Mouse (Mus musculus): ENCODE data around the gene Olfr616. TPM values are rescaled to one million over a fixed set of nuclear protein-coding genes. Genes with fewer than 3 reads are reported as not detected.
"Not testable (repeated sequence)": the region's sequence is repeated elsewhere in the genome, so short reads cannot be mapped to it uniquely, and the experiment has no call there.

The Olfr616 gene
- polyA plus RNA-seq (2016; fragmentation: Nextera tagmentation; extraction: Ambion mirVana): not detected in 2 replicates

DNA sequence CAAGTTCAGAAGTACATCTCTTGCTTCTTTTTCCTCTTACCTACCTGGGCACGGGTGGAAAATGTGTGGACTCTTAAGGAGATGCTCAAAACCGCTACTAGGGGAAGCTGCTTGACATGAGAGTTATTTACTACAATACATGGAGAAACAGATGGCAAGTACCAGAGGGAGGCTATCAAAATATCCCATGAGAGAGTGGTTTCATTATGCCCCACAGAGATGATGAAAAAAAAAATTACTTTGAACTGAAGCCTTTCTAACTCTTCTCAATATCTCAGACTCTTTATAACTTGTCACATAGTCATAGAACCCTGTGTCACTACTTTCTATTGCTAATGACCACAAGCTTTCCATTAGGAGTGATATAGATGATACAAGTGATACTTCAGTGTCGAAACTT lies at the start of gene Olfr616:
Gene Olfr616, minus strand, starts transcription at position 101 of the 400 bp plus-strand sequence.
- H3K27me3 ChIP-seq: no peaks in the 10 kb centered on the region
- H3K36me3 ChIP-seq: no peaks in the 10 kb centered on the region
- H3K9me3 ChIP-seq (replicated peaks): no peaks in the 10 kb centered on the region
- H3K9ac ChIP-seq: no peak within 1 kb of the TSS
- H3K4me3 ChIP-seq: no peak within 1 kb of the TSS
- no peak within 1 kb of the TSS for H3K27ac ChIP-seq
- WGBS: 80% methylated on average over 3 of the region's 3 CpGs
- ATAC-seq (ENCODE audit: low FRiP score): no peak
- H3K4me2 ChIP-seq (replicated peaks): no peak within 1 kb of the TSS
- no peaks in the 10 kb centered on the region for H3K4me1 ChIP-seq

DNA sequence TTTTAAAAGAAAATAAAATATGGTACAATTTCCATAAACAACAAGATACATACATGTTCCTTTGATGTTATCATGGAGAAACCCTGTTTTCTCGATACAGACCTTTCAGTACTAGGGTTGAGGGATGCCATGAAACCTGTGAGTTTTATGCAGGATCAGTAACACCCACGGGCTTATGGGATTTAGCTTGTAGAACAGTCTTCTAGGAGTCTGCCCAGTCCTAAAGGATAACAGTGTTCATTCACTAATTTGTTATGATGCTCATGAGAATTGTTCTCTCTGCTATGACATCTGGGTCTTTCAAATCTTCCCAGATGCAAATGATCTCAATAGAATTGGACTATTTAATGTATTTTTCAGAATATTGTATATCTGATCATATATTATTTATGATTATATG lies 43.5 kb upstream of the Olfr616 start, which contains the start of gene Olfr620:
Gene Olfr620, minus strand, starts transcription at position 101 of the 400 bp plus-strand sequence.
- H3K4me1 ChIP-seq: no peaks in the 10 kb centered on the region
- WGBS: 83% methylated on average over 2 of the region's 2 CpGs
- H3K27me3 ChIP-seq: no peaks in the 10 kb centered on the region
- H3K27ac ChIP-seq: no peak within 1 kb of the TSS
- H3K4me3 ChIP-seq: no peak within 1 kb of the TSS
- H3K36me3 ChIP-seq: no peaks in the 10 kb centered on the region
- H3K4me2 ChIP-seq (replicated peaks): no peak within 1 kb of the TSS
- H3K9me3 ChIP-seq (replicated peaks): no peaks in the 10 kb centered on the region
- H3K9ac ChIP-seq: no peak within 1 kb of the TSS
- ATAC-seq (ENCODE audit: low FRiP score): no peak

DNA sequence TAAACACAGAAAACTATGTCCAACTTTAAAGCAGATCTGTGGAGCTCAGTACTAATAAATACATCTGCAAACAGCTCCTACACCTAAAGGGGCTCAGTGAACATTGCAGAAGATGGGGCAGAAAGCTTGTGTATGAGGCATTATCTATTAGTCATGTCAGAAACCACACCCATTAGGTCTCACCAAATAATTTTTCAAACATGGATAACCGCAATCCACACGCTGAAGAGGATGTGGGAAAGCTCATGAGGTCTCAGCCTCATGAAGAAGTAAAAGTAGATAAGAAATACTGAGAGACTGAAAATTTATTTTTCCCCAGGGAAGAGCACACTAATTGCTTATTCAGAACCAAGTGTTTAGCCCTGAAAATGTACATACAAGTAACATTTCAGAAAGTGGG lies 38.5 kb upstream of the Olfr616 start:
- Histone ChIP-seq H3K9ac (no peak overlapping the region), H3K27me3 (no peaks in the 10 kb centered on the region), H3K4me2 (replicated peaks) (no peak overlapping the region), H3K4me1 (no peaks in the 10 kb centered on the region), H3K4me3 (no peak overlapping the region), H3K9me3 (replicated peaks) (no peaks in the 10 kb centered on the region), H3K27ac (no peak overlapping the region), H3K36me3 (no peaks in the 10 kb centered on the region)
- ATAC-seq (ENCODE audit: low FRiP score): no peak
- WGBS: 83% methylated on average over 2 of the region's 2 CpGs

DNA sequence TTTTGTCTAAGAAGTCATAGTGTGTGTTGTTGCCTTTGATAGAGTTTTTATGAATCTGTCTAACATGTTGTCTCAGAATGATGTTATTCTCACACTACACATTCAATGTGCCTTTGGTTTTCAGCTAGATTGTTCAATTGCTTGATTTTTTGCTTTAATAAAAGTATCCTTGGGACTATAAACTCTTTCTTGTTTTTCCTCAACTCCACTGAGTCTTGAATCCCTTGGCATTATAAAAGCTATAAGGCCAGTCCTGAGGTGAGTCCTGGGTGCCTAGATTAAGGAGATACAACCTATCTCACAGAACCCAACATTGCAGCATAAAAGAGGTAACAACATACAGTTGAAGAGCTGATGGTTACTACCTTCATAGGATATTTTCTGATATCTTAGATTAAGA lies 31.3 kb upstream of the Olfr616 start, which contains the start of gene Olfr619:
Gene Olfr619, plus strand, starts transcription at position 301 of the 400 bp plus-strand sequence.
- Histone ChIP-seq H3K36me3 (no peaks in the 10 kb centered on the region), H3K27ac (no peak within 1 kb of the TSS), H3K27me3 (no peaks in the 10 kb centered on the region), H3K9ac (no peak within 1 kb of the TSS), H3K4me1 (no peaks in the 10 kb centered on the region), H3K9me3 (replicated peaks) (no peaks in the 10 kb centered on the region), H3K4me3 (no peak within 1 kb of the TSS), H3K4me2 (replicated peaks) (no peak within 1 kb of the TSS)
- ATAC-seq (ENCODE audit: low FRiP score): no peak

DNA sequence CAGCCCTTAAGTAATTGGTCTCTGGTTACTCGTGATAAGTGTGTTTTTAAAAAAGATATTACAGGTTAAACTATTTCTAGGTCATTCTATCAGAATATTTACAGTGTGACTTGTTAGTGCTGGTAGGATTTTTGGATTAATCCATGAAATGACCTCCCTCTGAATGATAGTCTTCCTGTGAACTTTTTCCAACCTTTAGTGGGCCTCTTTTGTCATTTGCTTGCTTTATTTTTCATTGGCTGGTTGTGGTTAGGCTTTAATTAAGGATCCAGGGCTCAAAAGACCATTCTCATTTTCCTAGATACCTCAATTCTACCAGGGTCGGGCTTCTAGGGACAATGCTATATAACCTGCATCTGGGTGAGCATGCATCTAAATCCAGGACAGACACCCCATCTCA lies 20.9 kb upstream of the Olfr616 start, which contains the start of gene Olfr618:
Gene Olfr618, plus strand, starts transcription at position 301 of the 400 bp plus-strand sequence.
- Histone ChIP-seq H3K27ac (no peak within 1 kb of the TSS), H3K4me2 (replicated peaks) (no peak within 1 kb of the TSS), H3K4me3 (no peak within 1 kb of the TSS), H3K36me3 (no peaks in the 10 kb centered on the region), H3K4me1 (no peaks in the 10 kb centered on the region), H3K27me3 (no peaks in the 10 kb centered on the region), H3K9ac (no peak within 1 kb of the TSS), H3K9me3 (replicated peaks) (no peaks in the 10 kb centered on the region)
- ATAC-seq (ENCODE audit: low FRiP score): no peak
- 73% methylated on average over 2 of the region's 2 CpGs for WGBS

DNA sequence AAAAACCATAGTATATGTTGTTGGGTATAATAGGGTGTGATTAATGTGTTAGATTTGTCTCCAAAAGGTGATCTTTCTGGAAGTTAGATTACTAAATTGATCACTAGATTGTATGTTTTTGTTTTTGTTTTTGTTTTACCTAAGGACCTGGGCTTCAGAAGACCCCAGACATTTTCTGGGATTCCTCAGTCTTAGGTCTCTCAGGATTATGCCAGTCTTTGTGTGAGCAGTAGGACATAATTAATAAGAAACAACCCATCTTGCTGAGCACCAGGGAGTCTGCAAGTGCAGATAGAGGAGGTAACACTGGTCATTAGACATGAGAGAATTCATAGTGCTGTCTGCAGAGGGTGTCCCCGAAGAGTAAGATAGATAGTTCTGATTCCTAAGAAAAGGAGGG lies 3.8 kb upstream of the Olfr616 start, which contains the start of gene Olfr617:
Gene Olfr617, plus strand, starts transcription at position 301 of the 400 bp plus-strand sequence.
- Histone ChIP-seq H3K9ac (no peak within 1 kb of the TSS), H3K36me3 (no peaks in the 10 kb centered on the region), H3K4me2 (replicated peaks) (no peak within 1 kb of the TSS), H3K4me3 (no peak within 1 kb of the TSS), H3K27me3 (no peaks in the 10 kb centered on the region), H3K4me1 (no peaks in the 10 kb centered on the region), H3K27ac (no peak within 1 kb of the TSS), H3K9me3 (replicated peaks) (no peaks in the 10 kb centered on the region)
- ATAC-seq (ENCODE audit: low FRiP score): no peak
- WGBS: 91% methylated on average over 1 of the region's 1 CpGs

DNA sequence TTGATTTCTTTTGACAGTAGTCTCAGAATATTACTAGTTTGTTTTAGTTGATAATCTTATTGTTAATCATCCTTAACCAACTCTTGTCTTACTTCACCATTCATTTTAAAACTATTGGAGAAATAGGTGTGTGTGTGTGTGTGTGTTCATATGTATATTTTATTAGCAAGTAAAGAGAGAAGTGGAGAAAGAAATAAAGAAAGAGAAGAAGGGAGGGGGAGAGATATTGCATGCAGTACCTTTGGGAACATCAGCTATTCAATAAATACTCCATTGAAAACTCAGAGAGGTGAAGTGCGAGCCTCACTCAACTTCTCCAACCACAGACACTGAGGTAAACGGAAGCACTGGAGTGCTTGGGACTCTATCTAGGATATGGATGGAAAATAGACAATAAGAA lies 13.2 kb downstream of the Olfr616 start, which contains the start of gene Olfr615:
Gene Olfr615, plus strand, starts transcription at position 301 of the 400 bp plus-strand sequence.
- Histone ChIP-seq H3K4me2 (replicated peaks) (no peak within 1 kb of the TSS), H3K27me3 (no peaks in the 10 kb centered on the region), H3K9ac (no peak within 1 kb of the TSS), H3K9me3 (replicated peaks) (no peaks in the 10 kb centered on the region), H3K4me3 (no peak within 1 kb of the TSS), H3K27ac (no peak within 1 kb of the TSS), H3K36me3 (no peaks in the 10 kb centered on the region), H3K4me1 (no peaks in the 10 kb centered on the region)
- 84% methylated on average over 2 of the region's 2 CpGs for WGBS
- ATAC-seq (ENCODE audit: low FRiP score): no peak

DNA sequence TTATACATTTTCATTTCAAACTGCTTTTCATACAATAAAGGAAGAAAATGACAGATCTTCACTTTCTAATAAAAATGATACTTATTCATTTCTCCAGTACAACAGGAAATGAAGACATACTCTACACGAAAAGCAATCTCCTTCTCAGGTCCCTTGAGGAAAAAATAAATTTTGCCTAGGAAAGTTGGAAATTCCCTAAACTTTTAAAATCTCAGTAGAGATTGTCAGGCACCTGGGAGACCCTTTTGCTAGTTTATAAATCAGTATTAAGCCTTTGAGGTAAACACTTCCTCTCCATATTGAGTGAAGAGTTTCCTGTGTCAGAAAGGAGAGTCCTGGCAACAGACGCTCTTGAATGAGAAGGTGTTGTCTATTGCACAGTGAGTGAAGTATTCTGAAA lies 21.2 kb downstream of the Olfr616 start, which contains the start of gene Olfr613:
Gene Olfr613, plus strand, starts transcription at position 301 of the 400 bp plus-strand sequence.
- no peaks in the 10 kb centered on the region for H3K4me1 ChIP-seq
- no peak within 1 kb of the TSS for H3K9ac ChIP-seq
- H3K36me3 ChIP-seq: no peaks in the 10 kb centered on the region
- H3K27me3 ChIP-seq: no peaks in the 10 kb centered on the region
- 83% methylated on average over 2 of the region's 2 CpGs for WGBS
- H3K27ac ChIP-seq: no peak within 1 kb of the TSS
- H3K4me2 ChIP-seq (replicated peaks): no peak within 1 kb of the TSS
- no peak for ATAC-seq (ENCODE audit: low FRiP score)
- no peaks in the 10 kb centered on the region for H3K9me3 ChIP-seq (replicated peaks)
- no peak within 1 kb of the TSS for H3K4me3 ChIP-seq

DNA sequence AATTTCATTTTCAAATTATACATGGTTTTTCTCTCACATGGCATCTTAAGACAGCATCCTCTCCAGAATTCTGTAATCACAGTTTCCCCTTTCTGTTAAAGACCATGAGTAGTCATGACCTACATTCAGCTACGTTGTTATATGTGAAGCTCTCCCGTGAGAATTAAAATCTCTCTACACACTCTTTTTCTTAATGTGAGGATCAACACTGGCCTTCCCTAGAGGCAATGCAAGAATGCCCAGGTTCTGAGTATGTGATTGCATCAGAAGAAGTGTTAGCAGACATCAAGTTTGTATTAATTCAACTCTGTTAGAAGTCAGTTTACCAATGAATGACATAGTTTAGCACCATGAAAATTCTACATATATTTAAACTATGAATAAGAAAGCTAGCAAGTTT lies 26.3 kb downstream of the Olfr616 start, which contains the start of gene Olfr612:
Gene Olfr612, minus strand, starts transcription at position 101 of the 400 bp plus-strand sequence.
- WGBS: 87% methylated on average over 2 of the region's 2 CpGs
- H3K4me3 ChIP-seq; H3K27ac ChIP-seq; H3K4me2 ChIP-seq (replicated peaks); H3K9ac ChIP-seq; ATAC-seq (ENCODE audit: low FRiP score); H3K27me3 ChIP-seq; H3K36me3 ChIP-seq; H3K9me3 ChIP-seq (replicated peaks); H3K4me1 ChIP-seq: not testable (repeated sequence)

DNA sequence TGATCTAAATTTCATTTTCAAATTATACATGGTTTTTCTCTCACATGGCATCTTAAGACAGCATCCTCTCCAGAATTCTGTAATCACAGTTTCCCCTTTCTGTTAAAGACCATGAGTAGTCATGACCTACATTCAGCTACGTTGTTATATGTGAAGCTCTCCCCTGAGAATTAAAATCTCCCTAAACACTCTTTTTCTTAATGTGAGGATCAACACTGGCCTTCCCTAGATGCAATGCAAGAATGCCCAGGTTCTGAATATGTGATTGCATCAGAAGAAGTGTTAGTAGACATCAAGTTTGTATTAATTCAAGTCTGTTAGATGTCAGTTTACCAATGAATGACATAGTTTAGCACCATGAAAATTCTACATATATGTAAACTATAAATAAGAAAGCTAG lies 48.2 kb downstream of the Olfr616 start, which contains the start of gene Olfr611:
Gene Olfr611, minus strand, starts transcription at position 101 of the 400 bp plus-strand sequence.
- H3K4me3 ChIP-seq; H3K27ac ChIP-seq; H3K4me1 ChIP-seq; H3K9me3 ChIP-seq (replicated peaks); H3K4me2 ChIP-seq (replicated peaks); H3K9ac ChIP-seq; H3K36me3 ChIP-seq; ATAC-seq (ENCODE audit: low FRiP score); H3K27me3 ChIP-seq: not testable (repeated sequence)
- WGBS: 67% methylated on average over 1 of the region's 1 CpGs

Small RNA genes within 50 kb of the gene (microRNA-seq; reads per million reads assigned to microRNA genes)
- gene Gm26506: not detected

Other genes with a start within 250 kb of the Olfr616 start
- not detected in 2 replicates for gene Olfr598, start 245.6 kb downstream of the Olfr616 start, polyA plus RNA-seq (2016; fragmentation: Nextera tagmentation; extraction: Ambion mirVana)
- gene Olfr599, start 233.2 kb downstream of the Olfr616 start, polyA plus RNA-seq (2016; fragmentation: Nextera tagmentation; extraction: Ambion mirVana): not detected in 2 replicates
- not detected in 2 replicates for gene Olfr600, start 219.5 kb downstream of the Olfr616 start, polyA plus RNA-seq (2016; fragmentation: Nextera tagmentation; extraction: Ambion mirVana)
- not detected in 2 replicates for gene Olfr601, start 206.5 kb downstream of the Olfr616 start, polyA plus RNA-seq (2016; fragmentation: Nextera tagmentation; extraction: Ambion mirVana)
- gene Olfr603, start 183.0 kb downstream of the Olfr616 start, polyA plus RNA-seq (2016; fragmentation: Nextera tagmentation; extraction: Ambion mirVana): not detected in 2 replicates
- not detected in 2 replicates for gene Usp17lc, start 154.1 kb downstream of the Olfr616 start, polyA plus RNA-seq (2016; fragmentation: Nextera tagmentation; extraction: Ambion mirVana)
- not detected in 2 replicates for gene Olfr605, start 123.7 kb downstream of the Olfr616 start, polyA plus RNA-seq (2016; fragmentation: Nextera tagmentation; extraction: Ambion mirVana)
- not detected in 2 replicates for gene Olfr606, start 120.1 kb downstream of the Olfr616 start, polyA plus RNA-seq (2016; fragmentation: Nextera tagmentation; extraction: Ambion mirVana)
- gene Olfr607, start 105.0 kb downstream of the Olfr616 start, polyA plus RNA-seq (2016; fragmentation: Nextera tagmentation; extraction: Ambion mirVana): not detected in 2 replicates
- gene Olfr608, start 99.3 kb downstream of the Olfr616 start, polyA plus RNA-seq (2016; fragmentation: Nextera tagmentation; extraction: Ambion mirVana): not detected in 2 replicates
- not detected in 2 replicates for gene Olfr609, start 71.1 kb downstream of the Olfr616 start, polyA plus RNA-seq (2016; fragmentation: Nextera tagmentation; extraction: Ambion mirVana)
- not detected in 2 replicates for gene Olfr610, start 57.0 kb downstream of the Olfr616 start, polyA plus RNA-seq (2016; fragmentation: Nextera tagmentation; extraction: Ambion mirVana)
- not detected in 2 replicates for gene Olfr611, start 48.3 kb downstream of the Olfr616 start, polyA plus RNA-seq (2016; fragmentation: Nextera tagmentation; extraction: Ambion mirVana)
- gene Olfr612, start 26.4 kb downstream of the Olfr616 start, polyA plus RNA-seq (2016; fragmentation: Nextera tagmentation; extraction: Ambion mirVana): not detected in 2 replicates
- gene Olfr613, start 21.1 kb downstream of the Olfr616 start, polyA plus RNA-seq (2016; fragmentation: Nextera tagmentation; extraction: Ambion mirVana): not detected in 2 replicates
- not detected in 2 replicates for gene Olfr615, start 13.1 kb downstream of the Olfr616 start, polyA plus RNA-seq (2016; fragmentation: Nextera tagmentation; extraction: Ambion mirVana)
- not detected in 2 replicates for gene Olfr617, start 3.9 kb upstream of the Olfr616 start, polyA plus RNA-seq (2016; fragmentation: Nextera tagmentation; extraction: Ambion mirVana)
- not detected in 2 replicates for gene Olfr618, start 21.0 kb upstream of the Olfr616 start, polyA plus RNA-seq (2016; fragmentation: Nextera tagmentation; extraction: Ambion mirVana)
- not detected in 2 replicates for gene Olfr619, start 31.4 kb upstream of the Olfr616 start, polyA plus RNA-seq (2016; fragmentation: Nextera tagmentation; extraction: Ambion mirVana)
- not detected in 2 replicates for gene Olfr620, start 43.4 kb upstream of the Olfr616 start, polyA plus RNA-seq (2016; fragmentation: Nextera tagmentation; extraction: Ambion mirVana)
- gene Olfr622, start 73.6 kb upstream of the Olfr616 start, polyA plus RNA-seq (2016; fragmentation: Nextera tagmentation; extraction: Ambion mirVana): not detected in 2 replicates
- not detected in 2 replicates for gene Olfr623, start 94.6 kb upstream of the Olfr616 start, polyA plus RNA-seq (2016; fragmentation: Nextera tagmentation; extraction: Ambion mirVana)
- gene Olfr624, start 102.0 kb upstream of the Olfr616 start, polyA plus RNA-seq (2016; fragmentation: Nextera tagmentation; extraction: Ambion mirVana): 0.04 and 0.07 TPM in 2 replicates
- gene Olfr625-ps1, start 113.6 kb upstream of the Olfr616 start, polyA plus RNA-seq (2016; fragmentation: Nextera tagmentation; extraction: Ambion mirVana): not detected in 2 replicates
- not detected in 2 replicates for gene Olfr243, start 145.5 kb upstream of the Olfr616 start, polyA plus RNA-seq (2016; fragmentation: Nextera tagmentation; extraction: Ambion mirVana)
- gene Olfr628, start 161.2 kb upstream of the Olfr616 start, polyA plus RNA-seq (2016; fragmentation: Nextera tagmentation; extraction: Ambion mirVana): not detected in 2 replicates
- gene Olfr629, start 175.8 kb upstream of the Olfr616 start, polyA plus RNA-seq (2016; fragmentation: Nextera tagmentation; extraction: Ambion mirVana): not detected in 2 replicates
- gene Olfr630, start 188.2 kb upstream of the Olfr616 start, polyA plus RNA-seq (2016; fragmentation: Nextera tagmentation; extraction: Ambion mirVana): not detected in 2 replicates
- gene Olfr69, start 202.5 kb upstream of the Olfr616 start, polyA plus RNA-seq (2016; fragmentation: Nextera tagmentation; extraction: Ambion mirVana): not detected in 2 replicates
- not detected in 2 replicates for gene Olfr68, start 210.6 kb upstream of the Olfr616 start, polyA plus RNA-seq (2016; fragmentation: Nextera tagmentation; extraction: Ambion mirVana)
- not detected in 2 replicates for gene Olfr67, start 222.7 kb upstream of the Olfr616 start, polyA plus RNA-seq (2016; fragmentation: Nextera tagmentation; extraction: Ambion mirVana)
- 799 and 940 TPM in 2 replicates for gene Hbb-bt, start 244.9 kb upstream of the Olfr616 start, polyA plus RNA-seq (2016; fragmentation: Nextera tagmentation; extraction: Ambion mirVana)